Mouse (Mus musculus): ENCODE data around the gene Tmtc1.

DNA sequence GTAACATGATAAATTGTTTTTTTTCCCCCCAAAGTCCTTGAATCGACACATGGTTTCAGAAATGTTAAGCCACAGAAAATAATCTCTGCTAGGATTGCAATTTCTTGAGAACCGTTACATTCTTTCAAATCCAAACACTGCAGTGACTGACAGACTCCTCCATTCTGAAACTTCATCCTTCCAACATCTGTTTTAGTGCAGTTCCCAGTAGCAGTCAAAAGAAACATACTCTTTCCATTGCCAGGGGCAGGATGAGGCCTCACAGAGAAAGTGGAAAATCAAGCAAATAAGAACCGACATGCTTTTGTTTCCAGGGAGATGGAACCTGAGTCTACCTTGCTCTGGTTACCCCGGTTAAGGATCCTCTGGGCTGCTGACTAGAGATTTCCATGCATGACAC is 147.1 kb downstream of the Tmtc1 start:
- TF ChIP-seq MAX (IDR thresholded peaks at IDR 0.05; ENCODE audit: low read depth) (no peak), SRF (IDR thresholded peaks at IDR 0.05; ENCODE audit: control insufficient read depth, insufficient read length, low read depth) (no peak), TCF3 (IDR thresholded peaks at IDR 0.05; ENCODE audit: insufficient read length, low read depth) (no peak), MYOD1 (IDR thresholded peaks at IDR 0.05; ENCODE audit: control insufficient read depth in 1 of 3, insufficient read length in 2 of 3, low read depth in 2 of 3) (no peak), POLR2A (IDR thresholded peaks at IDR 0.05; ENCODE audit: insufficient read length, low read depth) (no peak), TCF12 (IDR thresholded peaks at IDR 0.05; ENCODE audit: insufficient read depth, poor library complexity, severe bottlenecking) (no peak), POLR2AphosphoS2 (IDR thresholded peaks at IDR 0.05; ENCODE audit: insufficient read length, low read depth) (no peak), E2F4 (IDR thresholded peaks at IDR 0.05; ENCODE audit: insufficient read depth) (no peak), USF1 (IDR thresholded peaks at IDR 0.05; ENCODE audit: low read depth) (no peak), MYOG (IDR thresholded peaks at IDR 0.05; ENCODE audit: control insufficient read depth in 1 of 3, insufficient read depth in 1 of 3, insufficient read length in 2 of 3, low read depth in 2 of 3) (no peak)

All from myocyte (in vitro differentiated cells).